Mouse (Mus musculus) liver, embryonic 13.5 days (tissue): Measurements from ENCODE around the gene Nhlrc4. TPM values are rescaled to one million over a fixed set of nuclear protein-coding genes. Genes with fewer than 3 reads are reported as not detected.

Experiments
- ATAC-seq: fragments of 200-750 bp; cut with Nextera tagmentation; 2 replicates; pipeline ENCODE4 v1.8.0; 2017; ENCODE audit warnings: low read depth, mild to moderate bottlenecking, moderate number of reproducible peaks, moderate library complexity
- DNase-seq: peaks from one replicate; pipeline ENCODE4 v3.0.0; 2022
- H3K27ac ChIP-seq: fragments of 300-500 bp; sonication (generic); 2 replicates; pipeline ENCODE4 v1.5.1; 2015; ENCODE audit warnings: moderate library complexity, mild to moderate bottlenecking, inconsistent platforms
- H3K27me3 ChIP-seq: fragments of 300-500 bp; sonication (generic); 2 replicates; pipeline ENCODE4 v1.6.1; 2015; ENCODE audit warnings: mild to moderate bottlenecking, inconsistent platforms
- H3K36me3 ChIP-seq: fragments of 300-500 bp; sonication (generic); 2 replicates; pipeline ENCODE4 v1.6.1; 2015; ENCODE audit warnings: mild to moderate bottlenecking, inconsistent platforms
- H3K4me1 ChIP-seq: fragments of 300-500 bp; sonication (generic); replicated peaks from 2 replicates; pipeline ENCODE4 v1.6.1; 2015; ENCODE audit warnings: inconsistent platforms
- H3K4me2 ChIP-seq: fragments of 300-500 bp; sonication (generic); 2 replicates; pipeline ENCODE4 v1.6.1; 2015; ENCODE audit warnings: inconsistent platforms, mild to moderate bottlenecking, moderate library complexity
- H3K4me3 ChIP-seq: fragments of 300-500 bp; sonication (generic); replicated peaks from 2 replicates; pipeline ENCODE4 v1.5.1; 2015; ENCODE audit warnings: mild to moderate bottlenecking, inconsistent platforms
- H3K9ac ChIP-seq: fragments of 300-500 bp; sonication (generic); 2 replicates; pipeline ENCODE4 v1.6.1; 2015; ENCODE audit warnings: mild to moderate bottlenecking, inconsistent platforms
- H3K9me3 ChIP-seq: fragments of 300-500 bp; sonication (generic); replicated peaks from 2 replicates; pipeline ENCODE4 v1.6.1; 2016; ENCODE audit warnings: inconsistent platforms
- WGBS: fragments of 180-500 bp; shearing (Covaris S2); methylation state at CpG from one replicate; pipeline ENCODE4 v1.1.7; 2015; ENCODE audit not compliant: insufficient replicate concordance; 5-methylcytosine and 5-hydroxymethylcytosine counted together
- polyA plus RNA-seq: library from polyadenylated mRNA; unstranded; fragments of >200 nt; fragmentation: Nextera tagmentation; extraction: Ambion mirVana; gene quantifications from 2 replicates; pipeline ENCODE4 v1.2.1, GENCODE M21; 2015

The Nhlrc4 gene
- polyA plus RNA-seq, 1 experiment from 2014 or later = 7.2 TPM

GRCm38 (mm10) chr17:25900193-25900592, 44.6 kb downstream of the Nhlrc4 start:
- no peak for ATAC-seq
- no peak overlapping the region for H3K27ac ChIP-seq
- WGBS = 87% methylated on average over 1 of the region's 1 CpGs
- peaks cover 10% of the 10 kb centered on the region for H3K36me3 ChIP-seq
- H3K9ac ChIP-seq = no peak overlapping the region
- H3K9me3 ChIP-seq = no peaks in the 10 kb centered on the region
- H3K4me3 ChIP-seq = no peak overlapping the region
- no peaks in the 10 kb centered on the region for H3K27me3 ChIP-seq
- peaks cover 14% of the 10 kb centered on the region for H3K4me1 ChIP-seq
- no peak overlapping the region for H3K4me2 ChIP-seq
- DNase-seq = no peak

- WGBS = 71% methylated on average over 12 of the region's 12 CpGs
- Histone ChIP-seq H3K4me3 (no peak overlapping the region), H3K4me2 (no peak overlapping the region), H3K27ac (no peak overlapping the region), H3K9ac (no peak overlapping the region), H3K27me3 (no peaks in the 10 kb centered on the region), H3K9me3 (no peaks in the 10 kb centered on the region), H3K4me1 (peaks cover 16% of the 10 kb centered on the region), H3K36me3 (peaks cover 9% of the 10 kb centered on the region)
- ATAC-seq (no peak), DNase-seq (no peak)
Measured at GRCm38 (mm10) chr17:25895891-25896290, 48.9 kb downstream of the Nhlrc4 start.

DNA sequence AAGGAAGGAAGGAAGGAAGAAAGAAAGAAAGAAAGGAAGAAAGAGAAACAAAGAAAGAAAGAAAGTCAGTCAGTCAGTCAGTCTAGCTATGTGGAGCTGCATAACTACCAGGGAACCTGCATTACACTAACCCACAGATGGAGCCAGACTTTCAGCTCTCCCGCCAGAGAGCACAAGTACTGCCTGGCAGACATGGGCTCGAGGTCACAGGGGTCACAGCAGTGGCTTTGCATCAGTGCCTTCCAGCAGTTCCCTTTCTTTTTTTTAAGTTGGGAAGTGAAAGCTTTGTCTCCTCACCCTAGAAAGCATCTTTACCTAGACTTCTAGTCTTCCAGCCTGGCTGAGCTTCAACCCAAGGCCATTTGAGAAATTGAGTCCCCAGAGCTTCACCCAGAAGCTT, 49.3 kb downstream of the Nhlrc4 start:
- no peak overlapping the region for H3K4me2 ChIP-seq
- no peak overlapping the region; the same call in 1 of the 2 replicates for H3K27ac ChIP-seq
- H3K9me3 ChIP-seq = no peaks in the 10 kb centered on the region
- H3K27me3 ChIP-seq = no peaks in the 10 kb centered on the region
- no peak overlapping the region for H3K9ac ChIP-seq
- ATAC-seq (no peak), DNase-seq (no peak)
- H3K4me1 ChIP-seq = peaks cover 16% of the 10 kb centered on the region
- H3K4me3 ChIP-seq = no peak overlapping the region
- peaks cover 6% of the 10 kb centered on the region for H3K36me3 ChIP-seq
- 64% methylated on average over 2 of the region's 2 CpGs for WGBS

- H3K4me3 ChIP-seq = no peak overlapping the region
- peaks cover 16% of the 10 kb centered on the region for H3K4me1 ChIP-seq
- DNase-seq (peak; percentile 54), ATAC-seq (peak; percentile 75)
- H3K36me3 ChIP-seq = peaks cover 7% of the 10 kb centered on the region; the same call in 1 of the 2 replicates
- no peak overlapping the region for H3K9ac ChIP-seq
- H3K4me2 ChIP-seq = no peak overlapping the region
- H3K27ac ChIP-seq = no peak overlapping the region
- no peaks in the 10 kb centered on the region for H3K9me3 ChIP-seq
- WGBS = 34% methylated on average over 2 of the region's 2 CpGs
- H3K27me3 ChIP-seq = no peaks in the 10 kb centered on the region
Measured at GRCm38 (mm10) chr17:25893975-25894617, 50.7 kb downstream of the Nhlrc4 start.

Other genes with a start within 250 kb of the Nhlrc4 start
- gene Gng13, start 227.8 kb downstream of the Nhlrc4 start, polyA plus RNA-seq = 0.25 and 0.51 TPM in 2 replicates
- 24.8 and 25.4 TPM in 2 replicates for gene Chtf18, start 217.5 kb downstream of the Nhlrc4 start, polyA plus RNA-seq
- 7.6 and 8.4 TPM in 2 replicates for gene Rpusd1, start 217.3 kb downstream of the Nhlrc4 start, polyA plus RNA-seq
- not detected in 2 replicates for gene Mslnl, start 208.9 kb downstream of the Nhlrc4 start, polyA plus RNA-seq
- gene Msln, start 190.6 kb downstream of the Nhlrc4 start, polyA plus RNA-seq = 0.81 and 1.2 TPM in 2 replicates
- 16.4 and 17.5 TPM in 2 replicates for gene Narfl, start 171.2 kb downstream of the Nhlrc4 start, polyA plus RNA-seq
- 6.8 and 7.3 TPM in 2 replicates for gene Haghl, start 159.3 kb downstream of the Nhlrc4 start, polyA plus RNA-seq
- 0.05 and 0.07 TPM in 2 replicates for gene Ccdc78, start 158.4 kb downstream of the Nhlrc4 start, polyA plus RNA-seq
- gene Fam173a, start 152.1 kb downstream of the Nhlrc4 start, polyA plus RNA-seq = 54.5 and 61.8 TPM in 2 replicates
- 0.46 TPM in 1 of 2 replicates, not detected in the other for gene AC134908.4, start 149.3 kb downstream of the Nhlrc4 start, polyA plus RNA-seq
- 21.2 and 23.8 TPM in 2 replicates for gene Metrn, start 147.8 kb downstream of the Nhlrc4 start, polyA plus RNA-seq
- gene Fbxl16, start 135.9 kb downstream of the Nhlrc4 start, polyA plus RNA-seq = 0.05 and 0.32 TPM in 2 replicates
- gene Wdr24, start 121.3 kb downstream of the Nhlrc4 start, polyA plus RNA-seq = 11.9 and 14.2 TPM in 2 replicates
- gene Jmjd8, start 116.1 kb downstream of the Nhlrc4 start, polyA plus RNA-seq = 21.7 and 26.9 TPM in 2 replicates
- gene Stub1, start 111.6 kb downstream of the Nhlrc4 start, polyA plus RNA-seq = 130 TPM in 2 replicates
- 0.20 and 0.30 TPM in 2 replicates for gene Rhbdl1, start 107.7 kb downstream of the Nhlrc4 start, polyA plus RNA-seq
- gene Gm20683, start 103.2 kb downstream of the Nhlrc4 start, polyA plus RNA-seq = 0.28 and 0.57 TPM in 2 replicates
- gene Rhot2, start 100.1 kb downstream of the Nhlrc4 start, polyA plus RNA-seq = 12.8 and 13.5 TPM in 2 replicates
- gene Wdr90, start 83.5 kb downstream of the Nhlrc4 start, polyA plus RNA-seq = 10.2 and 12.5 TPM in 2 replicates
- 62.1 and 66.2 TPM in 2 replicates for gene Mcrip2, start 76.2 kb downstream of the Nhlrc4 start, polyA plus RNA-seq
- gene Mettl26, start 69.9 kb downstream of the Nhlrc4 start, polyA plus RNA-seq = 43.9 and 46.9 TPM in 2 replicates
- gene Wfikkn1, start 64.1 kb downstream of the Nhlrc4 start, polyA plus RNA-seq = 0.65 and 1.00 TPM in 2 replicates
- gene Rab40c, start 25.2 kb downstream of the Nhlrc4 start, polyA plus RNA-seq = 6.5 and 7.0 TPM in 2 replicates
- gene Pigq, start within 50 bp of the Nhlrc4 start, polyA plus RNA-seq = 126 and 152 TPM in 2 replicates
- 0.24 and 0.32 TPM in 2 replicates for gene A930017K11Rik, start 7.6 kb upstream of the Nhlrc4 start, polyA plus RNA-seq
- gene Capn15, start 40.8 kb upstream of the Nhlrc4 start, polyA plus RNA-seq = 11.1 and 12.3 TPM in 2 replicates
- 1.8 and 1.9 TPM in 2 replicates for gene Rab11fip3, start 124.6 kb upstream of the Nhlrc4 start, polyA plus RNA-seq
- 11.1 and 13.8 TPM in 2 replicates for gene Decr2, start 145.4 kb upstream of the Nhlrc4 start, polyA plus RNA-seq
- 56.2 and 58.8 TPM in 2 replicates for gene Nme4, start 150.6 kb upstream of the Nhlrc4 start, polyA plus RNA-seq
- 1.3 and 1.7 TPM in 2 replicates for gene Tmem8, start 168.3 kb upstream of the Nhlrc4 start, polyA plus RNA-seq
- 148 and 156 TPM in 2 replicates for gene Mrpl28, start 178.5 kb upstream of the Nhlrc4 start, polyA plus RNA-seq
- gene Axin1, start 193.7 kb upstream of the Nhlrc4 start, polyA plus RNA-seq = 2.9 and 3.7 TPM in 2 replicates